Mouse (Mus musculus) liver, adult 2 months (tissue): ENCODE measurements around the gene Grk4.

Experiments used
- CTCF ChIP-seq: fragments of 200-500 bp; IDR thresholded peaks from 2 replicates; pipeline ENCODE4 v1.5.1; 2011; ENCODE audit warnings: low read depth, low read length, control low read depth
- POLR2A ChIP-seq: fragments of 200-500 bp; IDR thresholded peaks from 2 replicates; pipeline ENCODE4 v1.6.1; 2011; ENCODE audit warnings: low read length, control low read depth; ENCODE audit not compliant: insufficient read depth; ENCODE audit errors: extremely low read depth

GRCm38 (mm10) chr5:34751477-34751876 lies 91.3 kb downstream of the Grk4 start:
- TF ChIP-seq POLR2A (no peak), CTCF (no peak)
